Mouse (Mus musculus) erythroblast, embryonic 14.5 days (primary cell): Measurements from ENCODE around the gene Mrps9.

Source experiments
- GATA1 ChIP-seq: IDR thresholded peaks from 2 replicates; pipeline ENCODE4 v1.6.1; 2012; ENCODE audit warnings: low read length, inconsistent platforms, mixed read lengths
- TAL1 ChIP-seq: IDR thresholded peaks from 3 replicates; pipeline ENCODE4 v1.6.1; 2012; ENCODE audit warnings: low read length, inconsistent platforms, mixed read lengths

GRCm38 (mm10) chr1:42876463-42877093 lies 25.5 kb downstream of the Mrps9 start:
- no peak for TF ChIP-seq TAL1
- TF ChIP-seq GATA1: no peak
